Mouse (Mus musculus): ENCODE measurements around the gene Tnfsf13b.

The Tnfsf13b gene

DNA sequence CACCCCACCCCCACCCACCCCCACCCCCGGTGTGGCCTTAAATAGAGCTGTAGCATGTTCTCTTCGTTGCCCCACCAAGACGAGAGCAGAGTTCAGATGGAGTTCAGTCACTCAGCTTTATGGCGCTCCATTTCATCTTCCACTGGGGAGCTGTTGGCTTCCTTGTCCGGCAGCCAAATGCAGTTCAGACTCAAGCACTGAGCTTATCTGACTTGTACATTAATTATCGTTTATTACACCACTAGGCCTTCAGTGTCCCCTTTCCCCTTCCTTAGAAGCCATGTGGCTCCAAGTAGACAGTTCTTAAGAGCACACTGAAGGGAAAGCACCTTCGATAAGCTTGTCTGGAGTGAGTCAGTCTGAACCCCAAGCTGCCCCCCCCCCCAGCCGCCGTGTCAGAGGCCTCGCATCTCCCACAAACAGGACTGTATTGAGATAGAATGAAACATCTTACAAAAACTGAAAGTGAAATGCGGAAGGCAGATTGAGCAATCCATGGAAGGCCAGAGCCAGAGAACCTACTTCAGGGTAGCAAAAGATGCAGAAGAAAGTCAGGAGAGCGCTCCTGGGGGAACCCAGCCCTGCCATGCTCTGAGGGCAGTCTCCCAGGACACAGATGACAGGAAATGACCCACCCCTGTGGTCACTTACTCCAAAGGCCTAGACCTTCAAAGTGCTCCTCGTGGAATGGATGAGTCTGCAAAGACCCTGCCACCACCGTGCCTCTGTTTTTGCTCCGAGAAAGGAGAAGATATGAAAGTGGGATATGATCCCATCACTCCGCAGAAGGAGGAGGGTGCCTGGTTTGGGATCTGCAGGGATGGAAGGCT lies at the start of gene Tnfsf13b:
TSS of gene Tnfsf13b (plus strand) at position 312 of the 830 bp plus-strand sequence.
- peak; percentile 11 for DNase-seq (ENCODE audit: low read depth, low spot score)

- DNase-seq (ENCODE audit: low read depth, low spot score): no peak
Observed at GRCm38 (mm10) chr8:9958338-9958737, 47.9 kb upstream of the Tnfsf13b start.

DNA sequence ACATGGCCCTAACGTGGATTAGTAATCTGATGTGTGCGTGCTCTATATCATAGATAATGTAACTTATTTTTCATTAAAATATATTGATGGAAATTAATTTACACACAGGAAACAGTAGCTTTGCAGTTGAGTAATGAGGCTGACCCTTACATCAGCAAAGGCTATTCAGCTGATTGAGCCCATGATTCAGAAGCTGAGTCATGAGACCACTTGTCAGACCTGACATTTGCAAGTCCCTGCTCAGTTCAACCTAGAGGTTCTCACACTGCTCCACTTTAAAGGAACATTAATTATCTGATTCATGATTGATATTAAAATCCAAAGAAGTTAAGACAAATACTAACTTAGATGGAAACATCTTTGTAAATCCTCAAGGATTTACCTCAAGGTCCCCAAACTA lies 46.3 kb upstream of the Tnfsf13b start:
- no peak for DNase-seq (ENCODE audit: low read depth, low spot score)

GRCm38 (mm10) chr8:9971866-9972265 lies 34.4 kb upstream of the Tnfsf13b start:
- no peak for DNase-seq (ENCODE audit: low read depth, low spot score)

- no peak for DNase-seq (ENCODE audit: low read depth, low spot score)
Observed at GRCm38 (mm10) chr8:9975276-9975675, 31.0 kb upstream of the Tnfsf13b start.

- DNase-seq (ENCODE audit: low read depth, low spot score): peak; percentile 99
Observed at GRCm38 (mm10) chr8:9975898-9976611, 30.2 kb upstream of the Tnfsf13b start.

GRCm38 (mm10) chr8:9977016-9977415 lies 29.3 kb upstream of the Tnfsf13b start:
- no peak for DNase-seq (ENCODE audit: low read depth, low spot score)

DNA sequence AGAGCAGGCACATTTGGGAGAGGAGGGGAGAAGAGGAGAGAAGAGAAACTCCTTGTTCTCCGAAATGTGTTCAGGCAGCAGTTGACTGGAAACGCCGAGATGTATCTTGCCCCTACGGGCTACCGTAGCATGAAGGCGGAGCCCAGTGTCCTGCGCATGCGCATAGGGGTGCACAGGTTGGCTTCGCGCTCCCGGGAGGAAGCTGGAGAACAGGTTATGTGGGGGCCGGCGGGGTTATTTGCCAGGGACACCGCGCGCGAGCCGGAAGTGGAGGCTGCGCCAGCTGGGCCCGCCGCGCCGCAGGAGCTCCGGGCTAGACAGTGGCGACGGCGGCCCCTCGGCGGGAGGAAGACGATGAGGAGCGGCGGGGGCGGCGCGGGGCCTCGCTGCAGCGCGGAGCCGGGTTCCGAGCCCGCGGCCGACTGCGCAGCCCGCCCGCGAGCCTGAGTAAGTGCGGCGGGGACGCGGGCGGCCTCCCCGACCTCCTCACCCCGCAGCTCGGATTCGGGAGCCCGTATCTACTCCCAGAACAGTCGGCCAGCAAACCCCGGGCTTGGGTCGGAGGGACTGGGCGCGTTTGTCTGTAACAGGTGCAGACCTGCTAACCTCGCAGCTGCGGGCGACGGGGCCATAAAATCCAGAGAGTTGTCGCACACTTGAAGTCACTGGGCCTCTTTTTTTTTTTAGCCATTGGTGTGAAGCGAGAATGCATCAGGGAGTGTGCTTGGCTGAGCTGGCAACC lies 28.5 kb upstream of the Tnfsf13b start, which contains the start of the genes Lig4 and Abhd13:
TSS of gene Lig4 (minus strand) at position 114 of the 742 bp plus-strand sequence.
TSS of gene Abhd13 (plus strand) at position 135 of the 742 bp plus-strand sequence.
- DNase-seq (ENCODE audit: low read depth, low spot score): peak; percentile 98

GRCm38 (mm10) chr8:9978475-9979230 lies 27.6 kb upstream of the Tnfsf13b start:
- no peak for DNase-seq (ENCODE audit: low read depth, low spot score)

- DNase-seq (ENCODE audit: low read depth, low spot score): no peak
Observed at GRCm38 (mm10) chr8:9979746-9980145, 26.5 kb upstream of the Tnfsf13b start.

DNA sequence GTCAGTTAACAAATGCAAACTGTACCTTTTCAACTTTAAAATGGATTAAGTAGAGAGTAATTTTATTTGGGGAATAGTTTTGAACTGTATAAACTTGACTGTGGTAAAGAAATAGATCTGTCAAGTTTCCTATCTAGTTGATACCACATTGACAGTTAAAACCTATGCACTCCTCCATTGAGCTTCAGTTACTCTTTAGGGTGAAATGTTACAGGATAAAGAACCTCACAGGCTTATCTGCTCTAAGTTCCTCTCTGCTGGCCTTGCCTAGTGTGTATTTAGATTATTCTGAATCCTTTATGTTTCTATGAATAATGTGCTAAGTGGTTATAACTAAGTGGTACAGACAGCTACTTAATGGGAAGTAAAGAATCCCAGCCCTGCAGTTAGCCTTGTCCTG lies 26.1 kb upstream of the Tnfsf13b start:
- no peak for DNase-seq (ENCODE audit: low read depth, low spot score)

DNA sequence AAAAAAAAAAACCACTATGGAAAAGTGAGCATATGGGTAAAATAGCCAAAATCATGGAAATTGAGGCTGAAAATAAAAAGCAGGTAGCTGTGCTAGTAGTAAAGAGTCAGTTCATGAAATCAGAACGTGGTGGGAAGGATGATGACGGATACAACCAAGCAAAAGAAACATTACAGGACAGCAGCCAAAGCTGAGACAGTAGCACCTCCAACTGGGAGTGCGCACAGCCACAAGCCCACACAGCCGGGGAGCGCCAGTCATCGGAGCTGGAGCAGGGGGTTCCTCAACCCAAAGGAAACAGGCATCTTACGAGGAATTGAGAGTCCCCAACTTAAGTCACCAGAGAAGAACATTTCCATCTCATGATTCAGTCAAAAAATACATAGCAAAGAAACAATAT lies 2.2 kb upstream of the Tnfsf13b start:
- no peak for DNase-seq (ENCODE audit: low read depth, low spot score)

GRCm38 (mm10) chr8:10006986-10007659 lies 856 bp downstream of the Tnfsf13b start:
- peak; percentile 7 for DNase-seq (ENCODE audit: low read depth, low spot score)

- no peak for DNase-seq (ENCODE audit: low read depth, low spot score)
Observed at GRCm38 (mm10) chr8:10007660-10008028, 1.4 kb downstream of the Tnfsf13b start.

- no peak for DNase-seq (ENCODE audit: low read depth, low spot score)
Observed at GRCm38 (mm10) chr8:10016252-10016651, 10.0 kb downstream of the Tnfsf13b start.

GRCm38 (mm10) chr8:10017231-10017630 lies 11.0 kb downstream of the Tnfsf13b start:
- no peak for DNase-seq (ENCODE audit: low read depth, low spot score)

DNA sequence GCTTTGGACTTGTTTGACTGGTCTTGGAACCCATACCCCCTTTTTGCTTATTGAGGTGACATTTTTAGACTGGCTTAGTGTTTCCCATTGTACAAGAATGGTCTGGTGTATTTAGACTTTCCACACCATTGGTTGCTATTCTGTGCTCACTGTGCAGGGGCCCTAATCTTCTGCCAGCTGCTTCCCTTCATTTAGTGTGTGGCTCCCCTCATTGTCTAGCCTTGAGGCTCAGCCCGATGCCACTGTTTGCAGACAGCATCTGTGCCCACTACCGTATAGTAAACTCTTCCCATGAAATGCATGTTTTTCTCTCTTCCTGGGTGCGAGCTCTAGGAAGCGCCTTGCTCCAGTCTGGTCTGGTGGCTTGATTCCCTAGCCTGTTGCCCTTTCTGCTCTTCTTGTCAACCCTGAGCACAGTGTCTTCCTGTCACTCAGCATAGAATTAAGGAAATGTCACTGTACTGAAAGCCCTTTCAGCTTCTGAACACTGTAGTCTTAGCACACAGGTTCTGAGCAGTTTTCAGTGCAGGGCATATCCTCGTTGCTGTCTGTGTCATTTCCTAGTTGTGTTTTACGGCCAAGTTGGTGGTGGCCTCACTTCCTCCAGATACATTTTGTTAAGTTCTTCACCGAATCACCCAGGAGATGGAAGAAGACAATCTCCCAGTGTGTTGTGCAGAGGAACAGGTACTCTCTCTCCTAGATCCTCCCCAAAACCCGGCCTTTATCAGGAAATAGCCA lies 24.2 kb downstream of the Tnfsf13b start:
- no peak for DNase-seq (ENCODE audit: low read depth, low spot score)

DNA sequence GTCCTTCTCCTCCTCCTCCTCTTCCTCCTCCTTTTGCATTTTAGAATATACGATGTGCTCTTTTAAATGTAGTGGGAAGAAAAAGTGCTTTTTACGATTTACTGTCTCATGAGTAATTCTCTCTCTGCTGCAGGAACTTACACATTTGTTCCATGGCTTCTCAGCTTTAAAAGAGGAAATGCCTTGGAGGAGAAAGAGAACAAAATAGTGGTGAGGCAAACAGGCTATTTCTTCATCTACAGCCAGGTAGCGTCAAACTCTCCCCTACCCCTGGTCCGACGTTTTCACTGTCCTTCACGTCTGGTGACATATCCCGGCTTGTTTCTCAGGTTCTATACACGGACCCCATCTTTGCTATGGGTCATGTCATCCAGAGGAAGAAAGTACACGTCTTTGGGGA lies 24.9 kb downstream of the Tnfsf13b start:
- no peak for DNase-seq (ENCODE audit: low read depth, low spot score)

DNA sequence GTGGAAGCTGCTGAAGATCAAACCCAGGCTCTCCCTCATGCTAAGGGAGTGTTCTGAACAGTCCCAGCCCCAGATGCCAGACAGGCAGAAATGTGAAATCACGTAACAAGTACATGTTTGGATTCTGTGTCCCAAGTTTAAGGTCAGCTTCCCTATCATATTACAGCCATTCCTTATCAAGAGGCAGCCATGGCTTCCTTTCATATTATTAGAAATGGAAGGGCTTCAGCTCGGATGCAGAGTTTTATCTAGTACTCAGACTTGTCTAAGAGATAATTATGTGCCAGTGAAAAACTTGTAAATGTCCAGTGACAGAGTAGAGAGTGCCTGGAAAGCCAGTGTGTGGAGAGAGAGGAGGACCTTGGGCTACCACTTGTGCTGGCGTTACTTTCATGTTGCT lies 34.6 kb downstream of the Tnfsf13b start:
- DNase-seq (ENCODE audit: low read depth, low spot score): peak; percentile 7
